Mouse (Mus musculus): ENCODE data around the gene Hist1h4n.
"Not testable (repeated sequence)": the region's sequence is repeated elsewhere in the genome, so short reads cannot be mapped to it uniquely, and the experiment has no call there.

The Hist1h4n gene

GRCm38 (mm10) chr13:21790601-21791283 lies 41.3 kb downstream of the Hist1h4n start:
- DNase-seq = no peak

- DNase-seq = no peak
These were observed 42.1 kb downstream of the Hist1h4n start for GRCm38 (mm10) chr13:21789925-21790324.

- no peak for DNase-seq
These were observed 44.0 kb downstream of the Hist1h4n start for GRCm38 (mm10) chr13:21787760-21788593.

- peak; percentile 73 for DNase-seq
These were observed 44.9 kb downstream of the Hist1h4n start, which contains the start of the genes Hist1h2an and Hist1h2bp for GRCm38 (mm10) chr13:21786899-21787629. Gene Hist1h2an (minus strand): TSS chr13:21787218. Gene Hist1h2bp (plus strand): TSS chr13:21787461.

- DNase-seq = no peak
These were observed 45.7 kb downstream of the Hist1h4n start for GRCm38 (mm10) chr13:21786189-21786898.

GRCm38 (mm10) chr13:21784311-21784710 lies 47.7 kb downstream of the Hist1h4n start:
- DNase-seq = no peak

GRCm38 (mm10) chr13:21783734-21784161 lies 48.2 kb downstream of the Hist1h4n start:
- DNase-seq = no peak

- DNase-seq = no peak
These were observed 48.8 kb downstream of the Hist1h4n start, which contains the start of gene Hist1h3i for GRCm38 (mm10) chr13:21783255-21783617. Gene Hist1h3i (minus strand): TSS chr13:21783370.

GRCm38 (mm10) chr13:21782361-21783254 lies 49.4 kb downstream of the Hist1h4n start:
- DNase-seq = not testable (repeated sequence)

Measured in right cerebral cortex, postnatal 14 days (tissue).